Mouse (Mus musculus): ENCODE measurements around the gene Dpy19l3.

The Dpy19l3 gene

DNA sequence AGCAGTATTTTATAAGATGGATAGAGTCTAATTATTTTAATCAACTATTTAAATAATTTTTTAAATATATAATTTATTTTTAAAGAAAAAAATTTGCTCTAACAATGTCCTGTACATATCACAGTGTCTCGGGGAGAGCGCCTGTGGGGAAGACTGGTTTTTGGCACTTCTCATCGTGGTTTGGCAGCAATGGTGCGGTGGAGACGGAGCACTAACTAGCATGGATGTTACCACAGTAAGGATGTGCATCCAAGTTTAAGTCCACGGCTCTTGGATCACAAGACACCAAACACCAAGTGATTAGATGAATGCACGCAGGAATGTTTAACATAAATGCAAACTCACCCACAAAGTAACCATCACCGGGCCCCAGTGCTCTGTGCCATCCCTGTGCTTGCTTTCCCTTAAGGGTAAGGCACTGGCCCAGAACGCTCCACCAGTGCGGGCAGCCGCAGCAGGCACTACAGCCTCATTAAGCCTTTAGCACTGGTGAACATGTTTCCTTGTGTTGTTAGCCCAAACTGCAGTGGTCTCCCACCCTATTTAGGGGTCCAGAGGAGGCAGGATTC, 65.4 kb downstream of the Dpy19l3 start:
- DNase-seq (ENCODE audit: low spot score in 2 of 2) = no peak

DNA sequence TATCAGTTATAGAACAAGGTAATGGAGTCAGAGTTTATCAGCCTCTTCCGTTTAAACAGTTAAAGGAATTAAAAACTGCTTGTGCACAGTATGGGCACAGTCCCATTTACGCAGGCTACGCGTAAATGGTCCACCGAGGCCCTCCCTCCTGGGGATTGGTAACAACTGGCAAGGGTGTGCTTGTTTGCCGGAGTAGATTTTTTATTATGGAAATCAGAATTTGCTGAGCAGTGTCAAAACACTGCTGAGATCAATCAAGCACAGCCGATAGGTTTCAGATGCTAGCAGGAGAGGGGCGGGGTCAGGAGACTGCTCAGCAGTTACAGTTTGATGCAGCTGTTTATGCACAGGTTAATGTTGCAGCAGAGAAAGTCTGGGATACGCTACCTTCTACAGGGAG, 66.0 kb downstream of the Dpy19l3 start:
- DNase-seq (ENCODE audit: low spot score in 2 of 2) = no peak

DNA sequence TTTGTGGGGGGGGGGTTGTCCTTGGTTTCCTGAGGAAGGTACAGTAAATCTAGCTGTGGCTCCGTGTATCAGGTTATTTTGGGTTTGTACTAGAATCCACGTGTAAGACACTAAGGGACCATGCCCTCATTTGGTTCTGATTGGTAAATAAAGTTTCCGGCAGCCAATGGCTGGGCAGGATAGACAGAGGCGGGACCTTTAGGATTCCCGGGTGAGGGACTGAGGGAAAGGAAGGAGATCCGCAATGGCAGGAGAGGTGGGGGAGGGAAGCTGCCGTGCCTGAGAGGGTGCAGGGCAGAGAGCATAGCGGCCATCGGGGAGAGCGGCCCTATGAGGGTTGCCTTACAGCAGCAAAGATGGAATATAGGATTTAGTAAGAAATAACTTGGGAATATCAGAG, 67.0 kb downstream of the Dpy19l3 start:
- DNase-seq (ENCODE audit: low spot score in 2 of 2) = no peak

DNA sequence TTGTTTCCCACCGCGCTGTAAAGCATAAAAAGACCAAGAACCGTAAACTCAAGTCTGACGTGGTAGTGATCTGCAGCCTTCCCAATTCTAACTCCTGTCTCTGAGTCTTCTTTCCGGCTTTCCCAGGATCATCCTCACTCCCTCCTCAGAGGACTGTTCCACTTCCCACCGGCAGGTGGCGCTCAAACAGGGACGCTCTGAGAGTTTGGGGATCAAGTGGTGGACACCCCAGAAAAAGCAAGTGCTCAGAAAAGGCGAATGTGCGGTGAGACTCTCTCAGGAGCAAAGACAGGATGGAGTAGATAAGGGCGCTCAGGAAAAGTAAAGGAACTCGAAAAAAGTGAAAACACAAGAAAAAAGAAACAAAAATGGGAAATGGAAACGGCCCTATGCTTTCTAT, 67.5 kb downstream of the Dpy19l3 start:
- peak; percentile 47 to 59 for DNase-seq (ENCODE audit: low spot score in 2 of 2)

DNA sequence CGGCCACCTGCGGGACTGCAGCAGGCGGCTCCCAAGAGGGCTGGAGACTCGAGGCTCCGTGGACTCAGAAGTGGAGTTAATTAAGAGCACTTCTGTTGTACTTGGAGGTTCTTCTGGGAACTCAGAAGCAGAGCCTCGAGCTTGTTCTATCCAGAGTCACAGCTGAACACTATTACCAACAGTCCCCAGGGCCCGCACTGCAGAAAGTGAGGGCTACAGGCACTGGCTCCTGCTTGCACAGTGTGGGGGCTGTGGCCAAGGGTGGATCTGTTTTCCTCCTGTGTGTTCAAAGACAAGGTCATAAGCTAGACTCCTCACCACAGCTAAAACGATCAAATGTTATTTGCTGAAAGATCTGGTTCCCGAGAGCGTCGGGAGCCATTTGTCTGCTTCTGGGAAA, 68.0 kb downstream of the Dpy19l3 start:
- no peak for DNase-seq (ENCODE audit: low spot score in 2 of 2)

DNA sequence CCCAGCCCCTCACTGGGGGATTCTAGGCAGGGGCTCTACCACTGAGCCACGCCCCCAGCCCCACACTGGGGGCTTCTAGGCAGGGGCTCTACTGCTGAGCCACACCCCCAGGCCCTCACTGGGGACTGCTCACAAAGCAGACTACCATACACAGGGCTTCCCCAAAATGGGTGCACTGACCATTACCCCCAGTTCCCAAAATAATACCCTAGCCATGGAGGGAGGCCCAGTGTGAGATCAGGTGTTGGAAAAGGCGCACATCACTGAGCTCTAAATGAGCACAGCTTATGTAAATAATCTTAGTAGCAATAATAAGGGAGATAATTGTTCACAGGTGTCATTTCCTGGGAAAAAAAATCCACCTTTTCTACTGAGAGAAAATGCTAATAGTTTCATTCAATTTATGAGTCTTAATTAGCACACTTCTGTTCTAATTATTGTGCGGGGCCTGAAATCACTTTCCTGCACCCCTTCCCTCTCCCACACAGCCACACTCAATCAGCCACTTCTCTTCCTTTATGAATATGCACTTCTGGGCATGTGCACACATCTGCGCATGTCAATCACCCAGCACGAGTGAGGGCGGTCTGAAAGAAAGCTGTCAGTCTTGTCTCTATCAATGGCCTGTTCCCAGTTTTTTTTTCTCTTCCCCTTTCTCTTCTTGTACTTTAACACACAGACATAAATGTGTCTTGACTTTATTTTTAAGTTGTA, 70.7 kb downstream of the Dpy19l3 start:
- DNase-seq (ENCODE audit: low spot score in 2 of 2) = no peak

DNA sequence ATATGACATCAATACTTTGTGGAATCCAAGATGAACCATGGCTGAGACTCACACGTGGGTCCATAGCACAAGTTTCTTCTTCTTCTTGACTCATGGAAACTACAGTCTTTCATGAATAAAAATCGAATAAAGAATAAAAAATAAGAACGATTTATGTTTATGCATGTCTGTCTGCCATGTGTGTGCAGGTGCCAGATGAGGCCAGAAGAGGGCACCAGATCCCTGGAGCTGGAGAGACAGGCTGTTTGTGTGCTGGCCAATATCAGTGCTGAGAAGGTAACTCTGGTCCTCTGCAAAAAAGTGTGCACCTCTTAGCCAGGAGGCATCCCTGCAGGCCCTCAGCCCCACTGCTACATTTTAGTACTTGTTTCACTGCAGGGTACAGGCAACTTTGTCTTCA, 72.7 kb downstream of the Dpy19l3 start:
- DNase-seq (ENCODE audit: low spot score in 2 of 2) = no peak

DNA sequence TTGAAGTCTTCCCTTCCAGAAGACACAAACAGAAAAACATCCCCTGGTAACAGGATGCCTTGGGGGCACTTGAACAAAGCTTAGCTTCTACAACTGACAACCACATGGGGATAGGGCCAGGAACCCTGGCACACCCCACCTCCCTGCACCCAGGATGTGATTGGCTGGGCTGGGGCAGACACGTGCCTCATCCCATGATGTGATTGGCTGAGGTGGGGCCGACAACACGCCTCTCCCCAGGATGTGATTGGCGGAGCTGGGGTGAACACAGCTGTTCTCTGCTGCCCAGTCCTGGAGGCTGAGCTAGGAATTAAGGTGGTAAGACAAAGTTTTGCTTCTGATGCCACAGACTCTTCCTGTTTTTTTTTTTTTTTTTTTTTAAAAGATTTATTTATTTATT, 75.3 kb downstream of the Dpy19l3 start:
- no peak for DNase-seq (ENCODE audit: low spot score in 2 of 2)

DNA sequence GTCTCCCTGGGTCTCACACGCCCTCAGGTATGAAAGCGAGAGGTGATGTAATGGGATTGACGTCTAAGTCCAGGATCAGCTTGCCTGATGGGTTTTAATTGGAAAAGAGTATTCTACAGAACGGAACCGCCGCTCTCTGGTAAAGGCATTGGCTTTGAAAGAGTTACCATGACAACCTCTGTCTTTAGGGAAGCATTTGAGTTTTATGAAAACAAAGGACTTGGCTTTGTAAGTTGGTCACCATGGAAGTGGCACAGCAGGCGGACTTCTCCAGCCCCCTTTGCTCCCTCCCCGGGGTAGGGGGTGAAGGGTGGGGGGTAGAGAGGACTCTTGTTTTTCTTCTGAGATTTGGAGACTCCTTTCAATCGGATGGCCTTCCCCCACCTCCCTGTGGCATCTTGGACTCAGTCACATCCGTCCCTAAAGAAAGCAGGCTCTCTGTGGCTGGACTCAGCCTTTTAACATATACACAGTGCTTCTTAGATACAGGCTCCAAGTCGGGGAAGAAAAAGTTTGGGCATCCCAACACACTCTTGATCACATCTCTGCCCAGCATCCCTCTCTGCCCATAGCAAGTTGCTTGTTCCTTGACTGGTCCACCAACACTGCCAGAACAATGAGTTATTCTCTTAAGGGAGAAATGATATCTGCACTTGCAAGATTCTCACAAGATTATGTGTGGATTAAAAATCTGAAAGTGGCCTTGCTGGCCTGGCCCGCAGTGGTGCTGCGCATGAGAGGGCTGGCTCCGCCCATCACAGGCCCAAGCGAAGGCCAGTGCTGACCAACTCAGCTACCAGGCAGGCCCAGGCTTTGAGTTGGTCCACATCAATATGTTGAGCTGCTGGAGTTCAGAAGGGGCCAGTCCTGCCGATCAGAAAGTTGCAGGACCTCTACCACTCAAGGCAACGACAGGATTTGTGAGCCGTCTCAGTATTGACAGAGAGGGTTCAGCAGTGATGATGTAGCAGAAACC, 85.9 kb downstream of the Dpy19l3 start:
- DNase-seq (ENCODE audit: low spot score in 2 of 2) = peak in 1 of 2 experiments; percentile 36

DNA sequence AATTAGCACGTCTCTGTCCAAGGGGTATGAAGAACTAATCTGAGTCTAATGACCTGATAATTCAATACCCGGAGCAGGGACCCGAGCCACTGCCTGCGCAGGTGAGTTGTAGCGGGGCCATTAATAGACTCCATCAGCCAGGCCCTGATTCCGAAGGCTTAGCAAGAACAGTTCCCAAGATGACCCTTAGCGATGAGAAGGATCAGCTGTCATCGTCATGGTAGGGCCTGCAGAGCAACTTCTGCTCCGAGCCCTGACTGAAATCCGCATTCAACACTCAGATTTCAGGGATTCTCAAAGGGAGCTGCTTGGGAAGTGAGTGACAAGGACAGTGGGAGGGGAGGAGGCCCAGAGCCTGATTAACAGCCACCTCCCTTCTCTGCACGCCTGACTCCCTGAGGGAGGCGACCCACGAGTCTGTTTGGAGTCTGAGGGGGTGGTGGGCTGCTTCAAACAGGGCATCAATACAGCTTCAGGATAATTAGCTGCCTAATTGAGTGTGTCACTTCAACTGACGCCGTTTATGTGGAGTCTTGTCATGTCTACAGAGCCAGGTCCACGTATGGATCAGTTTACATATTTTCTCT, 90.4 kb downstream of the Dpy19l3 start:
- no peak for DNase-seq (ENCODE audit: low spot score in 2 of 2)

DNA sequence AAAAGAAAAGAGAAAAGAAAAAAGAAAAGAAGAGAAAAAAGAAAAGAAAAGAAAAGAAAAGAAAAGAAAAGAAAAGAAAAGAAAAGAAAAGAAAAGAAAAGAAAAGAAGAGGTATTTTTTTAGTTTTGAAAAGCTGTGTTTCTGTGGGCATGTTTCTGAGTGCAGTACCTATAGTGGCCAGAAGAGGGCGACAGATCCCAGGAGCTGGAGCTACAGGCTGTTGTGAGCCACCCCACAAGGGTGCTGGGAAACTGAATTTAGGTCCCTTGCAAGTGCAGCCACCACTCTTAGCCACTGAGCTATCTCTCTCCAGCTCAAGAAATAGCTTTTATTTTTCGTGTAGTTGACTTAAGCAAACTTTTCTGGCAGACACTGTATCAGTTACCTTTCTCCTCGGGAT, 95.1 kb downstream of the Dpy19l3 start:
- peak in 1 of 2 experiments; percentile 40 for DNase-seq (ENCODE audit: low spot score in 2 of 2)

DNA sequence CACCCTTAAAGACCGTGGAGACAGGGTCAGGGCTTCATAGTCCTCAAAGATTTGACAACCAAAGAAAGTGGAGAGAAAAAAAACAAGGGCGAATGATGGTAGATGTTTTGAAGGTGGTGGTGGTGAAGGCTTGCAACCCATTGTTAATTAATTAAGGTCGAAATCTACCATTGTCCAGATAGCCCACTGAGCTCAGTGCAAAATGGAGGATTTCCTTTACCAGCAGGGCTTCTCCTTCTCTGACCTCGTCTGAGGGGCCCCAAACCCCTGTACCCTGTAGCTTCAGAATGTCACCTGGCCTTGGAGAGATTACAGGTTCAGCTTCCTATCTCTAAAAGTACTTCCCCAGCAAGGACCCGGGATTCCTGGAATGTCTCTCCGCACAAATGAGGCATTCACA, 96.4 kb downstream of the Dpy19l3 start:
- no peak for DNase-seq (ENCODE audit: low spot score in 2 of 2)

DNA sequence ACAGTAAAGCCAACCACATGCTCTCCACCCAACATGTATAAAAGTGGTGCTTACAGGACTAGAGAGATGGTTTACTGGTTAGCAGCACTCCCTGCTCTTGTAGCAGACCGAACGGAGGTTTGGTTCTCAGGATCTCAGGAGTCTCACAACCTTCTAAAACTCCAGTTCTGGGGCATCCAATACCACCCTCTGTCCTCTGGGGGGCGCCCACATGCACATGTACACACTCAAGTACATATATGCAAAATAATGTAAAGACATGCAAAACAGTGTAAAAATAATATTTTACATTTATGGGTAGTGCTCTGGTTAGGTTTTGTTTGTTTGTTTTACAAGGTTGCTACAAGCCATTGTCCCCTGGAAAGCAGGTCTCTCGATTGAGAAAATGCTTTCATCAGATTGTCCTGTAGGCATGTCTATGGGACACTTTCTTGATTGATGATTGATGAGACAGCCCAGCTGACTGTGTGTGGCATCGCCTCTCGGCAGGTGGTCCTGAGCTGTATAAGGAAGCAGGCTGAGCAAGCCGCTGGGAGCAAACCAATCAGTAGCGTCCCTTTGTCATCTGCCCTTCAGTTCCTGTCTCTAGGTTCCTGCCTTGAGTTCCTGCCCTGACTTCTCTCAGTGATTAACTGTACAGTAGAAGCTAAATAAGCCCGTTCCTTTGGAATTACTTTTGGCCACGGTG, 102.5 kb downstream of the Dpy19l3 start:
- DNase-seq (ENCODE audit: low spot score in 2 of 2) = no peak

DNA sequence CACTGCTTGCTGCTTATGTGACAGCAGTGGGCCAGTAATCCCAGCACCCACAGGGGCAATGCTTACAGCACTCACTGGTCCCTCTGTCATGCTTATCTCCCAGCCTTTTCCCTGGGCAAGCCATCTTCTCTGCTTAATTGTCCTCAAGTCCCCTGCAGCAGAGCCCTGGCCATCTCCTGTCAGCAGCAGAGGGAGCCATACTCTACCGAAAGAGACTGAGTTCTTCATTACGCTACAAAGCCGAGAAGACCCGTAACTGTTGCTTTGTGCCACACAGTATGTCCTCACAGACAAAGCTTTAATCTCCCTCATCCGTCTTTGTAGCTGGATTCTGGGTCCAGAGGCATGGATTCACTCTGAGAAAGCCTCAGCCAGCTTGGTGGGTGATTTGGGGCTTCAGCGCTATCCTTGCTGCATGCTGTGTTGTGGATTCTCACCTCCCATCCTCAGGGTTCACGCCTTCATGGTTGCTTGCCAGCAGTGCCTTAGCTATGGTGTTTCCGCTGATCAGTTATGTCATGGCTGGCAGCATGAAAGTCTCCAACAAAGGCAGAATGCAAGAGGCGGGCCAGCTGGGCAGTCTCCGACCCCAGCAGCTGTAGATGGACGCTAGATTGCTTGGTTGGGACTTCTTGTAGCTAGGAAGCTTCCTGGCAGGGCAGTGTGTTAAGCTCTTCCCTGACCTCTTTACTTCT, 103.4 kb downstream of the Dpy19l3 start:
- DNase-seq (ENCODE audit: low spot score in 2 of 2) = peak in 1 of 2 experiments; percentile 28

DNA sequence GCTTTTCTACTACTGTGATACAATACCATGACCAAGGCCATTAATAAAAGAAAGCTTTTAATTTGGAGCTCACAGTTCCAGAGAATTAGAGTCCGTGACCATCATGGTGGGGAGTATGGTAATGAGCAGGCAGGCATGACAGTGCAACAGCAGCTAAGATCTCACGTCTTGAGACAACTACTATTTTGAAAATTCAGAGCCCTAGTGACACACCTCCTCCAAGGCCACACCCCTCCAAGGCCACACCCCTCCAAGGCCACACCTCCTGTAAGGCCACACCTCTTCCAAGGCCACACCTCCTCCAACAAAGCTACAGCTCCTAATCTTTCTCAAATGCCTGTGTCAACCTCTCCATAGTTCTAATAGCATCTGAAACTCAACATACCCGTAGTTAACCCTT, 105.2 kb downstream of the Dpy19l3 start:
- peak in 1 of 2 experiments; percentile 17 for DNase-seq (ENCODE audit: low spot score in 2 of 2)

DNA sequence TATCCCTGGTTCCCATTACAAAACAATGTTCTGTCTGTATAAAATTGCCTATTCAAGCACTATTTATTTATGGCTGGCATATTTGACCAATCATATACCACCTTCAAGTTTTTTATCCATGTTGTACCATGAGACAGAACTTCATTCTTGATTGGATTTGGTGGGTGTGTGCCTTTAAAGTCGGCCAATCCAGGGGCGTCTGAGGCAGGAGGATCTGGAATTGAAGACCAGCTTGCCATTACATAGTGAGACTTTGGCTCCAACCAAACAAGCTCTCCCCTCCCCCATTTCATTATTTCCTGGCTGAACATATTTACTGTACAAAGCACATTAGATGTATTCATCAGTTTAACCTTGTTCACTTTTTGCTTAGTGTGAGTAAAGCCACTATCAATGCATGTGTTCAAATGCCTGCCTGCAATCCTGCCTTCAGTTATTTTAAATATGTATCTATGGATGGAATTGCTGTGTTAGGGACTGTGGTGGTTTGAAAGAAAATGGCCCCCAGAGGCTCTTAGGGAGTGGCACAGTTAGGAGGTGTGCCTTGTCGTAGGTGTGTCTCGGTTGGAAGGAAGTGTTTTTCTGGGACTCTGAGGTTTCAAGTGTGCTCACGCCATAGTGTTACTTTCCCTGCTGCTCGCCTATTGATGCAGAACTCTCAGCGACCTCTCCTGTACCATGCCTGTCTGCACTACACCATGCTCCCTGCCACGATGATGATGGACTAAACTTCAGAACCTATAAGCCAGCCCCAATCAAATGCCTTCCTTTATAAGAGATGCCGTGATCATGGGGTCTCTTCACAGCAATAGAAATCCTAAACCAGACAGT, 105.8 kb downstream of the Dpy19l3 start:
- no peak for DNase-seq (ENCODE audit: low spot score in 2 of 2)

DNA sequence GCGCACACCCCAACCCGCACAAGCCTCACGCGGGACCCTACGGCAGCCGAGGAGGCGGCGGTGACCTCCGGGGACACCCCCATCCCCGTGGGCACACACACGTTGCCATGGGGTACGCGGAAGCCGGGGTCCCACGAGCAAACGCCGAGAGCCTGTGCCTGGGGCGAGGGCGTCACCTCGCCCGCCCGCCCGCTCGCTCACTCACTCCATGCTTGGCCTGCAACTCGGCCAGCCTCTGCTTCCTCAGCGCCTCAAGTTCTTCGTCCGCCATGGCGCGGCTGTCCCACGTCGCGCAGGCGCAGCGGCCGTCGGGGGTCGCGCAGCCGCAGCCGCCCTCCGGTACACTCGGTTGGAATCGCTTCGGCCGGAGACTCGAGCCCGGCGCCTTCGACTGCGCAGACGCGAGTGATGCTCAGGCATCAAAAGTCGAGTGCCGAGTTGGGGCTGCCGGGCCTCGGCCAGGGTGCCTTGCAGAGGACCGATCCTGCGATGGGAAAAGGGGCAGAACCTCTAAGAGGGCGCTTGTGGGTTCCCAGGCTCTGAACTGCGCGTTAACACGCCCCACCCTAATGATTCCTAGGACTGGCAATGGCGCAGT, 107.1 kb downstream of the Dpy19l3 start, which contains the start of gene Pdcd5:
Gene Pdcd5 (minus strand): TSS at position 421 of the 598 bp plus-strand sequence.
- DNase-seq (ENCODE audit: low spot score in 2 of 2) = peak; percentile 97 to 99

DNA sequence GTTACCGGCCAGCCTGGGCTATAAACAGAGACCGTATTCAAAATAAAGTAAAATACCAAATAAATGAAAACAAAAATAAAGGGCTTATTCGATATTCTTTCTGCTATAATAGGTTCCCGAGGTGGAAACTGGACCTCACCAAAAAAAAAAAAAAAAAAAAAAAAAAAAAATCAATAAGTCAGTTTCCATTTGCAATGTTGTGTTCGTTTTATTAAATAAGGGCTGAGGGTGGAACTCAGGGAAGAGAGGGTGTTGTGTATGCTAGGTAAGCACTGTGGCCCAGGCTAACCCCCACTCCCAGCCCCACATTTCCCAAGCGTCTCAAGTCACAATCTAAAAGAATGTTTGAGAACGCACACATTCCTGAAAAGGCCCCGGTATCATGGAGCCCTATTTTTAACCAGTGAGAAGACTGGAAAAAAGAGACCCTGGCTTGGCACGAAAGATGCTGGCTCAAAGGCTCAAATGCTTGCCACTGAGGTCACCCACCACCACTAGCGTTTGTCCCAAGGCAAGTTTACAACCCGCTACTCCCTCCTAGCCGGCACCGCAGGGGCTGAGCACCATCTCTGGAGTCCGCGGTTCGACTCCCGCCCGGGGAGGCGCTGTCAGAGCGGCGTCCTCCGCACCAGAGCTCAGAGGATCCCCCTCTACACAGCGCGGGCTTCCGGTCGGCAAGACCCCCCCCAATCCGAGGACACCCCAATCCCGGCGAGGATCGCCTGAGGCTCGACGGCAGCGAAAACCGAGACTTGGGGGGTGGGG, 107.8 kb downstream of the Dpy19l3 start:
- peak in 1 of 2 experiments; percentile 31 for DNase-seq (ENCODE audit: low spot score in 2 of 2)

DNA sequence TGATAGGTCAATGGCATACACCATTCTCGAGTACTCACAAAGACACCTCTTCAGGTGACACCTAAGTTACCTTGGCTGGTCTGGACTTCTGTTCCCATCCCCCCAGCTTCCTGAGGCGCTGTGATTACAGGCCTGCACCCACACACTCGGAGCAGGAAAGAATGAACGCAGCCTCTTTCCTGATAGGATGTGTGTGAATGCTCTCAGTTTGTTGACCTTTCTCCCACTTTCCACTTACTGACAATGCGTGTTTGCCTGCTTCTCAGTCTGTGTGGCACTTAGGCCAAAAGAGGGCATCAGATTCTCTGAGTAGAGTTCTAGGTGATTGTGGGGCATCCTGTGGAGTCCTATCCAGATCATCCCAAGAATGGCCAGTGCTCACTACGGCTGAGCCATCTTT, 114.2 kb downstream of the Dpy19l3 start:
- no peak for DNase-seq (ENCODE audit: low spot score in 2 of 2)

Data from cerebellum, postnatal 4 days (tissue).